Mouse (Mus musculus) c-Kit-positive CD71-positive TER-119-negative erythroid progenitor cells, embryonic 14.5 days (primary cell): ENCODE data around the gene Wdr92.

Source experiments
- DNase-seq: peaks from one replicate; pipeline ENCODE4 v3.0.0-alpha.2; 2013; ENCODE audit warnings: low read depth

The Wdr92 gene

GRCm38 (mm10) chr11:17181807-17182206, at the start of gene Wdr92:
Gene Wdr92, plus strand, starts transcription at chr11:17182107.
- DNase-seq = no peak

GRCm38 (mm10) chr11:17135638-17136037, 46.3 kb upstream of the Wdr92 start:
- DNase-seq = no peak

GRCm38 (mm10) chr11:17138306-17139033, 43.4 kb upstream of the Wdr92 start:
- no peak for DNase-seq

- DNase-seq = peak; percentile 91
These were observed 22.8 kb upstream of the Wdr92 start, which contains the start of gene Ppp3r1 for GRCm38 (mm10) chr11:17158858-17159737. Gene Ppp3r1, plus strand, starts transcription at chr11:17159263.

GRCm38 (mm10) chr11:17159738-17160241, 22.1 kb upstream of the Wdr92 start:
- peak; percentile 22 for DNase-seq

GRCm38 (mm10) chr11:17160242-17160641, 21.7 kb upstream of the Wdr92 start:
- peak; percentile 54 for DNase-seq

- DNase-seq = no peak
These were observed 18.0 kb upstream of the Wdr92 start for GRCm38 (mm10) chr11:17163956-17164355.

GRCm38 (mm10) chr11:17166627-17167026, 15.3 kb upstream of the Wdr92 start:
- no peak for DNase-seq

- no peak for DNase-seq
These were observed 12.6 kb upstream of the Wdr92 start for GRCm38 (mm10) chr11:17169262-17169661.

GRCm38 (mm10) chr11:17170938-17171729, 10.8 kb upstream of the Wdr92 start:
- no peak for DNase-seq

- DNase-seq = no peak
These were observed 9.6 kb upstream of the Wdr92 start for GRCm38 (mm10) chr11:17172300-17172699.

- no peak for DNase-seq
These were observed 5.3 kb upstream of the Wdr92 start for GRCm38 (mm10) chr11:17176638-17177037.

GRCm38 (mm10) chr11:17180753-17181152, 1.2 kb upstream of the Wdr92 start:
- DNase-seq = no peak

- no peak for DNase-seq
These were observed 1.3 kb downstream of the Wdr92 start for GRCm38 (mm10) chr11:17183165-17183564.

GRCm38 (mm10) chr11:17187649-17188048, 5.7 kb downstream of the Wdr92 start:
- no peak for DNase-seq

GRCm38 (mm10) chr11:17188786-17189185, 6.9 kb downstream of the Wdr92 start:
- DNase-seq = no peak

- no peak for DNase-seq
These were observed 10.4 kb downstream of the Wdr92 start for GRCm38 (mm10) chr11:17192151-17192844.

- no peak for DNase-seq
These were observed 17.3 kb downstream of the Wdr92 start for GRCm38 (mm10) chr11:17199170-17199569.

- no peak for DNase-seq
These were observed 18.1 kb downstream of the Wdr92 start for GRCm38 (mm10) chr11:17199840-17200501.

GRCm38 (mm10) chr11:17200936-17201335, 19.0 kb downstream of the Wdr92 start:
- no peak for DNase-seq

GRCm38 (mm10) chr11:17202481-17202880, 20.6 kb downstream of the Wdr92 start:
- no peak for DNase-seq
